Mouse (Mus musculus) large intestine, adult 2 months (tissue): ENCODE measurements around the gene Dbi. TPM values are rescaled to one million over a fixed set of nuclear protein-coding genes. Genes with fewer than 3 reads are reported as not detected.

Experiments used
- DNase-seq: peaks from one replicate; pipeline ENCODE4 v3.0.0-alpha.2; 2012; ENCODE audit warnings: low read depth, low spot score
- WGBS: fragments of 180-500 bp; shearing (Covaris S2); methylation state at CpG from one replicate; pipeline ENCODE4 v1.1.7; 2018; 5-methylcytosine and 5-hydroxymethylcytosine counted together
- polyA plus RNA-seq: library from polyadenylated mRNA; depleted of rRNA; stranded (reverse); fragments of >200 nt; gene quantifications from 2 replicates; pipeline ENCODE4 v1.2.3, GENCODE M21; 2012; rRNA removed

Gene Dbi
- 679 and 842 TPM in 2 replicates for polyA plus RNA-seq

DNA sequence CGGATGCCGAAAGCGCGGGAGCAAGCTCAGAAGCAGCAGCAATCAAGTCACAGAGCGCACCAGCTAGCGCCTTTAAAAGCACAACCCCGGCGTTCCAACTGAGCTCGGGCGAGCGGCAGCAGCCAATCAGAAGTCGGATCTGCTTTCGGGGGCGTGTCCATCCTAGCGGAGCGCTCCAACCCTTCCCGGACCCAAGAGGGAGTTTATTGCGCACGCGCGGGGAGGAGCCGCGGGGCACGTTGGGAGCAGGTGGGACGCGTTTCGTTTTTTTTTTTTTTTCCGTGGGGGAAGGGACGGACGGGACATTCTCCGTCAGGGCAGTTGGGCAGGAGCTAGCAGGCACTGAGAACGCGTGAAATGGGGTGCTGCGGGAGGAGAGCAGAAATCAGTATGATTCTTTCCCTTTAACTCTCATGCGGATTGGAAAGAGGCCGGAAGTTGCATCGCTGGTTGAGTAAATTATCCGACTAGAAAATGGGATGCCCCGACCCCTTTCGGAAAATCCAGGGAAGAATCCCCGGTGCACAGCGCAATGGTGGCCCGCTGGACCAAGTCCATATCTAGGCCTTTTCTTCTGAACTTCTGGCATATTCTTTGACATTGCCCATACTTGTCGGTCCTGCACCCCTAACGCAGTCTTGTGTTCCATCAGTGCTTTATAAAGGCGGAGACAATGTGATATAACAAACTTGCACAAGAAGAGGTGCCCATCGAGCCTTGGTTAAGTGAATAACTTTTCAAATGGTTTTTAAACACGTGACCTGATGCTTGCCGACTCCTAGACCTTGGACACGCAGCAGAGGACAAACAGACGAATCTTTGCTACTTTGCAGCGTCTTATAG is at the start of gene Dbi, which contains the start of gene 3110009E18Rik:
Dbi (minus strand) TSS at position 110 of the 843 bp plus-strand sequence.
3110009E18Rik (plus strand) TSS at position 219 of the 843 bp plus-strand sequence.
- WGBS = under 1% methylated on average over 52 of the region's 52 CpGs
- DNase-seq = peak; percentile 98

DNA sequence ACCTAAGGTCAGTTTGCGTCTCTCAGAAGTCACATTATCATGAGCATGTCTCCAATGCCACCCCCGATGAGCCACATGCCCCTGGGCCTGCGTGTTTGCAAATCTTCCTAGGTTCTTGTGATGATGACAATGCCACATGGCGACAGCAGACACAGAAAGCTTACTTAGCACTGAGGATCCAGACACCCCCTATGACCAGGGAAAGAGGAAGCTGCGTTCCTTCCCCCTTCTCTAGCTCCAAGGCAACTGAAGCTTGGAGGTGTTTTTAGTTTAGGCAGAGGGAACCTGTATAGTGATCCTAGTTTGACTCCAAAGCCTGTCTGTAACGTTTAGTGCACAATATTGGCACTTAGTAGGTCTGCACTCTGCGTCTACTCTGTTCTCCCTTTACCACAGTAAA is 49.4 kb upstream of the Dbi start:
- no peak for DNase-seq
- WGBS = 86% methylated on average over 7 of the region's 7 CpGs

- DNase-seq = no peak
- 79% methylated on average over 7 of the region's 7 CpGs for WGBS
Measured at GRCm38 (mm10) chr1:120168674-120169073, 47.8 kb upstream of the Dbi start.

DNA sequence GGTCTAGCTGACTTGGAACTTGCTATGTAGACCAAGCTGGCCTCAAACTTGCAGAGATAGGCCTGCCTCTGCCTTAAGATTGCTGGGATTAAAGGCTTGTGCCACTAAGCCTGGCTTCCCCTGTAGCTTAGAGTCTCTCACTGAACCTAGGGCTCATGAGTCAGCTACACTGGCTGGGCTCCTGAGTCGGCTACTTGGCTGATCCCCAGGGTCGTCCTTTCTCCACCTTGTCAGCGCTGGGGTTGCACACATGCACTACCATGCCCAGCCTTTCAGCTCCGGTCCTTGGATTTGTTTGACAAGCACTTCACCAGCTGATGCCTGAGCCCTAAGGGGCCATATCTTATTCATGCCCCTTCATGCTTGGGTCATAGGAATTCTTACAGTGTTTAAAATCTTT is 47.1 kb upstream of the Dbi start:
- WGBS = 69% methylated on average over 4 of the region's 4 CpGs
- DNase-seq = no peak

GRCm38 (mm10) chr1:120162616-120163015 is 41.7 kb upstream of the Dbi start:
- 53% methylated on average over 1 of the region's 1 CpGs for WGBS
- no peak for DNase-seq

- DNase-seq = no peak
- WGBS = 43% methylated on average over 5 of the region's 5 CpGs
Measured at GRCm38 (mm10) chr1:120161502-120161901, 40.6 kb upstream of the Dbi start.

DNA sequence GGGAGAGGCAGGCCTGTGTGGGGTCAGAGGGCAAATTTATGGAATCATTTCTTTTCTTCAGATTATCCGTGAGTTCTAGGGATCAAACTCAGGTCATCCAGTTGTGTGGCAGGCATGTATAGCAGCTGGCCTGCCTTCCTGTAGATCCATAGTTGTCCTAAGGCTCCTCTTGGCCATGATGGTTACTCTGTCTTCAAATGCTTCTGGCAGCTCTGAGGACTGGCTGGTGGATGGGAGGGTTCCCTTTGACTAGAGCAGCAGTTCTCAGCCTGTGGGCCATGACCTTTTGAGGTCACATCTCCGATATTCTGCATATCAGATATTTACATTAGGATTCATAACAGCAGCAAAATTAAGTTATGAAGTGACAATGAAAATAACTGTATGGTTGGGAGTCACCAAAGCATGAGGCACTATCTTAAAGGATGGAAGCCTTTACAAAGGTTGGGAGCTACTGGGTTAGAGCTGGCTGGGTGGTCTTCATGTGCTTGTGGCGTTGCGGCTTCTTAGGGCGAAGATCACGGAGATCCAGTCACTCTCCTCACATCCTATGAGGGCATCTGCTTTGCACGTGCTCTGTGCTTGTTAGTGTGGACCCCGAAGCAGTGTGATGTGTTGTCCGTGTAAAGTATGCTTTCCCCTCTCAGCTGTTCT is 37.7 kb upstream of the Dbi start:
- 87% methylated on average over 9 of the region's 9 CpGs for WGBS
- DNase-seq = no peak

DNA sequence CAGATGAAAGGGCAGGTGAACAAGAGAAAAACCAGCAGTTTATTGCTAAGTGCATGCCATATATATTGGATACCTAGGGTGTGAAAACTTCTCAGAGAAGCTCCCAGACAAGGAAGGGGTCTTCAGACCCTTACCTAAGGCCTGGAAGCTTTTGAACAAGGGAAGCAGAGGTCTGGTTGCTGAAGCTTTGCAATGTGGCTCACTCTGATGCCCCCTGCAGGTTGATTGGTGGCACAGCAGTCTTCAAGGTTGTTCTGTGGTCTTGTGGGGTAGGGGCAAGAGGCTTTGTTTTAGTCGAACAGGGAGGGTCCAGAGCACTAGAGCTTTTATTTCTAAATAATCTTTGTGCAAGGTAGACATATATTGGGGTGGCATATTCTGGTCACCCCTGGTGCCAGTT is 34.4 kb upstream of the Dbi start:
- 18% methylated on average over 1 of the region's 1 CpGs for WGBS
- no peak for DNase-seq

GRCm38 (mm10) chr1:120154232-120154631 is 33.4 kb upstream of the Dbi start:
- DNase-seq = no peak

DNA sequence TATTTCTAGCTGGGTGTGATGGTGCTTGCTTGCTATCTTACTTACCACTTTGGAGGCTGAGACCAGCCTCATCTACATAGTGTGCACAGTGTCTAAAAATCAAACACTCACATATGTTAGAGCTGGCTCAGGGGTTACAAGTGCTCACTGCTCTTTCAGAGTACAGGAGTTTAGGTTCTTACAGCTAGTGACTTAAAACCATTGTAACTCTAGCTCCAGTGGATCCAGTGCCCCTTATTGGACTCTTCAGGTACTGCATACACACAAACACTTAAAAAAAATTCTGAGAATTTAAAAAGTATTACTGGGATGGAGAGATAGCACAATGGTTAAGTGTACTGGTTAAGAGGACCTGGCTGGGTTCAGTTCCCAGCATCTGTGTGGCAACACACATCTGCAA is 26.1 kb upstream of the Dbi start:
- no peak for DNase-seq

GRCm38 (mm10) chr1:120145527-120146216 is 24.8 kb upstream of the Dbi start:
- DNase-seq = no peak
- 86% methylated on average over 8 of the region's 8 CpGs for WGBS

DNA sequence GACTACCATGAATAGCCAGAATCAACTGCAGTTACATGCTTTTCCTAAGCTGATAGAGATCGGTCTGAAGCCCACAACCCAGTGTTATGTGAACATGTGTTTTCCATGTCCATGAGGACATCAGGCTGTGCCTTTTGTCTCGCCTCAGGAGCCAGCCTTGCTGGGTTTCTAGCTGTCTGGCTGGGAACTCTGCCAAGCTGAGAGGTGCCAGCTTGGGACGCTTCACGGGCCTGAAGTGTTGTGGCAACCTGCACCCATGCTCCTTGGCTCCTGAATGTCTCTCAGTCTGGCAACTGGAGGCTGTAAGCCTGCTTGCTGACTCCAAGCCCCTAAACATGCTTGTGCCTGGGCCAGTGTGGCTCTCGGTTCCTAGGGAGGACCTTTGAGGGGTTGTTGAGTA is 21.7 kb upstream of the Dbi start:
- 53% methylated on average over 5 of the region's 5 CpGs for WGBS
- DNase-seq = no peak

GRCm38 (mm10) chr1:120140144-120140693 is 19.3 kb upstream of the Dbi start:
- no peak for DNase-seq
- 55% methylated on average over 9 of the region's 9 CpGs for WGBS

GRCm38 (mm10) chr1:120138923-120139540 is 18.2 kb upstream of the Dbi start:
- 73% methylated on average over 7 of the region's 7 CpGs for WGBS
- DNase-seq = no peak

DNA sequence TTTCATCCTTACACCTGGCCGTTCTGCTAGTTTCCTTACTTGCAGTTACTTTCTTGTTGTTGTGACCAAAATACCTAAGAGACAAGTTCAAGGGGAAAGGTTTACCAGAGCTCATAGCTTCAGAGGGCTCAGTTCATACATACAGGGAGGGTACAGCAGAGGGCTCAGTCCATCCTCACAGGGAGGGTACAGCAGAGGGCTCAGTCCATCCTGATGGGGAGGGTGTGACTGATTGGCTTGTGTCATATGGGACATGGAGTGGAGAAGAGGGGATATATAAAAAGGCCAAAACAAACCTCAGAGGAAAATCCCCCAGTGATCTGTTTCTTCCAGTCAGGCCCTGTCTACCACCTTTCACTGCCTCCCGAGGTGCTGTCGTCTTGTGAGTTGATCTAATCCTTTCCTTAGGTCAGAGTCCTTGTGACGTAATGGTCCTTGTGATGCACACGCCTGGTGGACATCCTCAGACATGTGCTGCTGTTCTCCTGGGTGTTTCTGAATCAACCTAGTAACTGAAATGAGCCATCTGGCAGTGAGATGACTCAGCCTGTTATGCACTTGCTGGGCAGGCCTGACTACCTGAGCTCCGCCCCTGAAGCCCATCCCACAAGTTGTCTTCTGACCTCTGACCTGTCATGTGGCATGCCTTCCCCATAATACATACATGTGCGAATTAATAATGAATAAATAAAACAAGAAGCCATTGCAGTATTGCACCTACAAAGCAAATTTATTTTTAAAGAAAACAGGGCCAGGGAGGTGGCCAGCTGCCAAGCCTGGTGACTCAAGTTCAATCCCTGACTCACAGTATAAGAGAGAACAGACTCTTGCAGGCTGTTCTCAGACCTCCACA is 15.3 kb upstream of the Dbi start:
- no peak for DNase-seq
- 31% methylated on average over 7 of the region's 7 CpGs for WGBS

GRCm38 (mm10) chr1:120132376-120132775 is 11.5 kb upstream of the Dbi start:
- 97% methylated on average over 1 of the region's 1 CpGs for WGBS
- DNase-seq = no peak

DNA sequence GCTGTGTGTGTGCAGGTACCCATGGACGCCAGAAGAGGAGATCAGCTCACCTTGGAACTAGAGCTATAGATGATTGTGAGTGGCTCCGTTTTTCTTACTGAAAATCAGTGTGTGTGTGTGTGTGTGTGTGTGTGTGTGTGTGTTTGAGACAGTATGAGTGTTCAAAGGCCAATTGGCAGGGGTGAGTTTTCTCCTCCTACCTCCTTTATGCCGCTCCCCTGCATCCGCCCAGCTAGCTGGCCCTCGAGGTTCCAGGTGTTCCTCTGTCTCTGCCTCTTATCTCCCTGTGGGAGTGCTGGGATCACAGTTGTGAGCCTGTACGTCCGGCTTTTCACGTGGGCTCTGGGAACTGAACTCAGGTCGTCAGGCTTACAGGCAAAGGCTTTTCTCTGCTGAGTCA is 5.4 kb upstream of the Dbi start:
- 32% methylated on average over 9 of the region's 9 CpGs for WGBS
- DNase-seq = no peak

DNA sequence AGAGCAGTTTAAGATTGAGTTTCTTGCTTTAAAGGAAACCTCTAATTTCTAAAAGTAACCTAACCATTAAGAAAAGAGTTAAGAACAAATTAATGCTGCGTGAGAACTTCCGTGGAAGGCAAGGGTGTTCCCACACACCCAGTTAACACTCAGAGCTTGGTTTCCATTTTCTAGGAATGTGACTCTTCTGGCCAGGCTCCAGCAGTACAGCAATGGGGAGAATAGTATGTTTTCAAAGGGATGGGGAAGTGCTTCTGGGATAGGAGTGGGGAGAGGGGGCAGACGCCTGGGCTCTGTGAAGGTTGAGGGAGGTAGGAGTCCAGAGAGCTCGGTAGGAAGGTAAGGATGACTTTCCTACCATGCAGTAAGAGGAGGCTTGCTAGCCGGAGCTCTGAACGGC is 4.6 kb upstream of the Dbi start:
- WGBS = 59% methylated on average over 6 of the region's 6 CpGs
- DNase-seq = no peak

DNA sequence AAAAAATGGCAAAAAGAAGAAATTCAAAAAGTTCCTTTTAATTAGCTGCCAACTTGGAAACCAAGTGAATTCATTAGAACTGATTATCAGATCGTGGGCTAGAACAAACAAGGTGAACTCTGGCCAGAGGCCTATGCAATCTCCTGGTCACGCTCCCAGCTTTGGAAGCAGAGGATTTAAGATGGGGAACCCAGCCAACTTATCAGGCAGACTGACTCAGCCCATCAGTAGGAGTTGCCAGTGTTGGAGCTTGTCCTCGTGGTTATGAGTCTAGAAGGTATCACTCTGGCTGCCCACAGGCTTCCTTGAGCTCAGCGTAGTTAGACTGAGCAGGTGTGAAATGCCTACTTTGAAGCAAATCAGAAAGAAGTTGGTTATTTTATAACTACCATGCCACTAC is 4.0 kb upstream of the Dbi start:
- no peak for DNase-seq
- 32% methylated on average over 4 of the region's 4 CpGs for WGBS
